Mouse (Mus musculus) lung, adult 2 months (tissue): Measurements from ENCODE around the gene Ppp3cb.

ENCODE experiments used
- CTCF ChIP-seq: fragments of 200-500 bp; IDR thresholded peaks from 2 replicates; pipeline ENCODE4 v1.5.1; 2011; ENCODE audit warnings: mild to moderate bottlenecking, low read length, control low read depth; ENCODE audit not compliant: insufficient read depth
- POLR2A ChIP-seq: fragments of 200-500 bp; IDR thresholded peaks from 2 replicates; pipeline ENCODE4 v1.6.1; 2011; ENCODE audit warnings: low read depth, mild to moderate bottlenecking, control low read depth, low read length, borderline replicate concordance; ENCODE audit errors: extremely low read depth

DNA sequence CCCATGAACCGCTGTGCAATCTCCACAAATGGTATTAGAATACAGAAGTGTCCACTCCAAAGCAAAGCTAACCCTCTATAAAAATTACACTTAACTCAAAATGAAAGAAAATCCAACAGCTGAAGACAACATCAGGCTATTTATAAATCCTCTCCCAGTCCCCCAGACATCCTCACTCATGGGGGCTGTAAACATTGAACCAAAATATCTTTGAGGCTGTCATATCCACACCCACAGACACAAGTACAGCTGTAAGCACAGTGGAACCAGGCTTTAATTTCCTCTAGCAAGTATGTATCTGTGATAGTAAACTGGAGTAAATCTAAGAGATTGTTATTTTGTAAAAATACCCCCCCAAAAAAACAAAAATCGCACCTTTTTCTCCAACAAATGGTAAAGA lies 26.2 kb downstream of the Ppp3cb start:
- TF ChIP-seq CTCF = no peak
- no peak for TF ChIP-seq POLR2A
